Mouse (Mus musculus) heart, adult 2 months (tissue): ENCODE measurements around the gene Ptpn6.

ENCODE experiments used
- CTCF ChIP-seq: fragments of 200-600 bp; IDR thresholded peaks from 2 replicates; pipeline ENCODE4 v1.8.1; 2022; ENCODE audit warnings: antibody characterized with exemption, mild to moderate bottlenecking, moderate library complexity
- EP300 ChIP-seq: fragments of 200-500 bp; IDR thresholded peaks from 2 replicates; pipeline ENCODE4 v1.6.1; 2011; ENCODE audit warnings: low read depth, low read length, control low read depth; ENCODE audit not compliant: insufficient read depth

GRCm38 (mm10) chr6:124770013-124770412, 31.5 kb upstream of the Ptpn6 start:
- TF ChIP-seq CTCF (no peak), EP300 (no peak)
